Mouse (Mus musculus) bone marrow, adult 2 months (tissue): ENCODE measurements around the gene Cacna1e.

Experiments used
- CTCF ChIP-seq: fragments of 200-500 bp; IDR thresholded peaks from 2 replicates; pipeline ENCODE4 v1.5.1; 2011; ENCODE audit warnings: low read length, control low read depth; ENCODE audit not compliant: control insufficient read depth, insufficient read depth
- POLR2A ChIP-seq: fragments of 200-500 bp; IDR thresholded peaks from 2 replicates; pipeline ENCODE4 v1.6.1; 2011; ENCODE audit warnings: low read depth, mild to moderate bottlenecking, control low read depth, low read length, borderline replicate concordance; ENCODE audit not compliant: control insufficient read depth

DNA sequence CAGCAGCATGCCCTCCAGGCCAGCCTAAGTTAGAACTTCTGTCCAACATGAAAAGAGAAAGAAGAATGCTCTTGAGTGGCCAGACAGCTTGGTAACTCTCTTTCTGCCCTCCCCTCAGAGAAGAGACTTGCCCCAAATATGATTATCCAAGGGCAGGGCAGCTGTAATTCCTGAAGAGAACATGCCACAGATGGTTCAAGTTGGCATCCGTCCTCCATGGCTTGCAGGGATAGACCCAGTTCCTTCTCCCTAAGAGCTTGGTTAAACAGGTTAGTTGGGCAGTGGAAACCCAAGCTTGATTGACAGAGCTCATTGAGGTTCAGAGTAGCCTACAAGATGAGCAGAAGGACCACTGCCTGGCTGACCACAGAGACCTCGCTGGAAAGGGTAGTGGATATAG, 85.5 kb downstream of the Cacna1e start:
- TF ChIP-seq CTCF (no peak), POLR2A (no peak)
